Mouse (Mus musculus) brain, adult 2 months (tissue): ENCODE data around the gene Tnfrsf18.

ENCODE experiments used
- DNase-seq: peaks from one replicate; pipeline ENCODE4 v3.0.0; 2011; ENCODE audit warnings: low read depth, low spot score

Tnfrsf18 gene

DNA sequence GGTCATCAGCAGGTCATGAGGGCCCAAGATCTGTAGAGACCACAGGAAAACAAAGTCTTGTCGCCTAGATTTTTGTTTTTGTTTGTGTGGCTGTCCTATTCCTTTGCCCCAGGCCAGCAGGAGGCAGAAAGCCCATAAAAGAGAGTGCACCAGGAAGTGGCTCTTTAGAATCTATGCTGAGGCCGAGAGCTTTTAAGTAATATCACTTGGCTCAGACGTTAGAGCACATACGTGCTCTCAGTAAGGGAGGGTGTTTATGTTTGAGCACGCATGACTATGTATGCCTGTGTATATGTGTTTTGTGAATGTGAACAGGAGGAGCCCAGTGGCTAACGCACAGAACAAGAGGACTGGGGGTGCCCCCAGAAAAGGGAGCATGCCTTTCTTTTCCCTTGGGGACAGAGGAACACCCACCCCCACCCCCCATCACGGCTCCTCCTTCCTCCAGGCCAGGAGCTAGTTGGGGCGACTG, 51.0 kb downstream of the Tnfrsf18 start:
- no peak for DNase-seq

DNA sequence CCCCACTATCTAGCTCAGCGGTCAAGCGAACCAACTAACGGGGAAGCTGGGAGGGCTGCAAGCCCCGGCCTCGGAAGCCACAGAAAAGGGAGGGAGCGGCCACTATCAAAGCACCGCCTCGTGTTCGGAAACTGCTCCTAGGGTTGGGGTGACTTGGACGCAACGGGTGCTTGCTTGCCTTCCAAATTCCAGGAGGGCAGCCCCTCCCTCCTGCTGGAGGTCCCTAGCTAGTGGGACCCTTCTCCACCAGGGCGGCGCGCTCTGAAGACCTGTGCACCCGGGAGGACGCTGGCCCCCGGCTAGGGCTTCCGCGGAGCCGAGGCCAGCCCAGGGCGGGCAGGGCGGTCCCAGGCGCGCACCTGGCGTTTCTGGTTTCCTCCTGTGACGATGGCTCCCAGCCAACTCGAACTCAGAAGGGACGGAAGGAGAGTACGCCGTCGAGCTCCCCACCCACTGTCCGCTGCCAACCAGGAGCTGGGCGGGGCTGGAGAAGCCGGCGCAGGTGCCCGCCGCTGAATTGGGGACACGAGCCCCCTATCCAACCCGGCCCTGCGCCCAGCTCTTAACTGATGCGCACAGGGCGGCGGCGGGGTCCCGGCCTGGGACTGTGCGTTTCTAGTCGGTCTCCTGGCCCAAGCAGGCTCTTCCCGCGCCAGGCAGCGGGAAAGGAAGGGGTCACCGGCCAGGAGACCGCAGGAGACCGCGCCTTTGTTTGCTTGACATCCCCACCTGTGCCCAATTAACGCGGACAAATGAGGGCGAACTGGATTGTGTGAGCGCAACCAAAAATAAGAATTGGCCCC, 51.7 kb downstream of the Tnfrsf18 start:
- no peak for DNase-seq
